Mouse (Mus musculus) lung, postnatal 0 days (tissue): ENCODE results near the gene Kcnt1. TPM values are rescaled to one million over a fixed set of nuclear protein-coding genes. Genes with fewer than 3 reads are reported as not detected.

Experiments used
- ATAC-seq: fragments of 200-750 bp; cut with Nextera tagmentation; 2 replicates; pipeline ENCODE4 v1.8.0; 2017; ENCODE audit warnings: moderate library complexity
- DNase-seq: peaks from one replicate; pipeline ENCODE4 v3.0.0-alpha.2; 2016; ENCODE audit warnings: low spot score
- H3K27ac ChIP-seq: fragments of 300-500 bp; sonication (generic); 2 replicates; pipeline ENCODE4 v1.5.1; 2014; ENCODE audit warnings: antibody characterized with exemption, mild to moderate bottlenecking, low read length, mixed read lengths
- H3K27me3 ChIP-seq: fragments of 300-500 bp; sonication (generic); replicated peaks from 2 replicates; pipeline ENCODE4 v1.6.1; 2014; ENCODE audit warnings: low read length, mixed read lengths; ENCODE audit not compliant: insufficient read depth
- H3K36me3 ChIP-seq: fragments of 300-500 bp; sonication (generic); 2 replicates; pipeline ENCODE4 v1.6.1; 2014; ENCODE audit warnings: low read length, mixed read lengths; ENCODE audit not compliant: insufficient read depth
- H3K4me1 ChIP-seq: fragments of 300-500 bp; sonication (generic); 2 replicates; pipeline ENCODE4 v1.6.1; 2014; ENCODE audit warnings: antibody characterized with exemption, low read depth, low read length, mixed read lengths; ENCODE audit not compliant: insufficient read depth
- H3K4me2 ChIP-seq: fragments of 300-500 bp; sonication (generic); replicated peaks from 2 replicates; pipeline ENCODE4 v1.6.1; 2014; ENCODE audit warnings: low read depth, mild to moderate bottlenecking, low read length, moderate library complexity, mixed read lengths
- H3K4me3 ChIP-seq: fragments of 300-500 bp; sonication (generic); 2 replicates; pipeline ENCODE4 v1.5.1; 2014; ENCODE audit warnings: low read depth, low read length
- H3K9ac ChIP-seq: fragments of 300-500 bp; sonication (generic); replicated peaks from 2 replicates; pipeline ENCODE4 v1.6.1; 2014; ENCODE audit warnings: low read depth, mild to moderate bottlenecking
- H3K9me3 ChIP-seq: fragments of 300-500 bp; sonication (generic); 2 replicates; pipeline ENCODE4 v1.6.1; 2016; ENCODE audit warnings: low read length, mixed read lengths
- CTCF ChIP-seq: IDR thresholded peaks from 2 replicates; pipeline ENCODE4 v1.5.1; 2016; ENCODE audit warnings: antibody characterized with exemption, mild to moderate bottlenecking
- EP300 ChIP-seq: IDR thresholded peaks from 2 replicates; pipeline ENCODE4 v1.6.1; 2016; ENCODE audit warnings: antibody characterized with exemption, mild to moderate bottlenecking, control low read depth
- WGBS: fragments of 180-500 bp; shearing (Covaris S2); extraction: QIAGEN DNeasy Blood & Tissue Kit; methylation state at CpG from one replicate; pipeline ENCODE4 v1.1.7; 2014; 5-methylcytosine and 5-hydroxymethylcytosine counted together
- polyA plus RNA-seq: library from polyadenylated mRNA; unstranded; fragments of >200 nt; fragmentation: Nextera tagmentation; extraction: Ambion mirVana; gene quantifications from 2 replicates; pipeline ENCODE4 v1.2.1, GENCODE M21; 2015

Kcnt1 gene
- polyA plus RNA-seq, 1 experiment from 2014 or later, result 0.21 TPM

GRCm38 (mm10) chr2:25852626-25853025 is 10.9 kb upstream of the Kcnt1 start:
- TF ChIP-seq EP300 (peak; percentile 63), CTCF (no peak)

DNA sequence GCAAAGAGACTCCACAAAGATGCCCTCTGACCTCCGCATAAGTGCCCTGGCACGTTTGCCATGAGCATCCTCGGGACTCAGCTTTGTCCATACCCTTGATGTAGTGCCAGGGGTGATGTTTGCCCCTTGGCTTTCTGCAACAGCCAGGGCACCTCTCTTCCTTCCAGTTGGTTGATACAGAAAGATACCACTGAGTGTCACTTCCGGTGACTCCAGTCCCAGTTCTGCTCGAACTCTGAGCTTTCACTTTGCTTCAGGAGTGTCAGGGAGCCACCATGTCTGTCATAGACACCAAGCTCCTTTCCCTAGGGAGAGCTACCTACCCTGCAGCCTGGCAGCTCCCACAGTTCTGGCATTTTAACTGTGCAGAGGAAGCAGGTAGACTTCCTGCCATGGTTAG is 9.5 kb upstream of the Kcnt1 start:
- H3K4me3 ChIP-seq, result no peak overlapping the region
- no peaks in the 10 kb centered on the region for H3K9me3 ChIP-seq
- no peak overlapping the region for H3K4me2 ChIP-seq
- H3K4me1 ChIP-seq, result 0 out of 2 replicates have a peak, but pooled peaks cover 3% of the 10 kb centered on the region
- ATAC-seq (no peak), DNase-seq (no peak)
- H3K36me3 ChIP-seq, result no peaks in the 10 kb centered on the region
- H3K27me3 ChIP-seq, result no peaks in the 10 kb centered on the region
- WGBS, result 68% methylated on average over 5 of the region's 5 CpGs
- H3K27ac ChIP-seq, result no peak overlapping the region
- TF ChIP-seq CTCF (no peak), EP300 (no peak)
- no peak overlapping the region for H3K9ac ChIP-seq

More at GRCm38 (mm10) chr2:25852626-25853025, 10.9 kb upstream of the Kcnt1 start:
- DNase-seq (peak; percentile 61), ATAC-seq (peak; percentile 86)
- H3K27me3 ChIP-seq, result no peaks in the 10 kb centered on the region
- 5% methylated on average over 3 of the region's 3 CpGs for WGBS
- H3K27ac ChIP-seq, result 0 out of 2 replicates have a peak overlapping the region, but pooled peaks have one; percentile 20
- no peaks in the 10 kb centered on the region for H3K36me3 ChIP-seq
- no peak overlapping the region for H3K4me2 ChIP-seq
- H3K9me3 ChIP-seq, result no peaks in the 10 kb centered on the region
- H3K4me1 ChIP-seq, result 0 out of 2 replicates have a peak, but pooled peaks cover 3% of the 10 kb centered on the region
- no peak overlapping the region for H3K9ac ChIP-seq
- no peak overlapping the region for H3K4me3 ChIP-seq

DNA sequence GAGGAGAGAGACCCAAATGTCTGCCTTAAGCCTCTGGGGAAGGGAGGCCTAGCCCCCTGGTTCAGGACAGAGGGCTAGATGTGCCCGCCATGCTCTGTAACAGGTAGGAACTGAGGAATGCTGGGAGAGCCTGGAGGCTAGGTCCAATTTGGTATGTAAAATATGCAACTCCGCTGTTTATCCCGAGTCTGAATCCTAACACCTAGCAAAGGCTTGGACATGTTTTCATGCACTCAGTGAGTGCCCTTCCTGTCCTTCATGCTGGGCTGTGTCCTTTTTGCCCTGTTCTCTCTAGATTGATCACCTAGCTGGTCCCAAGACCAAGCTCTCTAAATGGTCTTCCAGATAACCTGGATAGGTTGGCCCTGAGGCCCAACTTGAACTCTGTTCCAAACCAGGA is 3.6 kb upstream of the Kcnt1 start:
- no peak for ATAC-seq
- Histone ChIP-seq H3K4me2 (no peak overlapping the region), H3K27me3 (0 out of 2 replicates have a peak, but pooled peaks cover 4% of the 10 kb centered on the region), H3K9me3 (no peaks in the 10 kb centered on the region), H3K9ac (no peak overlapping the region), H3K4me1 (peaks cover 6% of the 10 kb centered on the region), H3K36me3 (no peaks in the 10 kb centered on the region), H3K4me3 (no peak overlapping the region), H3K27ac (no peak overlapping the region)
- no peak for DNase-seq
- TF ChIP-seq CTCF, result no peak
- no peak for TF ChIP-seq EP300
- 70% methylated on average over 3 of the region's 3 CpGs for WGBS

DNA sequence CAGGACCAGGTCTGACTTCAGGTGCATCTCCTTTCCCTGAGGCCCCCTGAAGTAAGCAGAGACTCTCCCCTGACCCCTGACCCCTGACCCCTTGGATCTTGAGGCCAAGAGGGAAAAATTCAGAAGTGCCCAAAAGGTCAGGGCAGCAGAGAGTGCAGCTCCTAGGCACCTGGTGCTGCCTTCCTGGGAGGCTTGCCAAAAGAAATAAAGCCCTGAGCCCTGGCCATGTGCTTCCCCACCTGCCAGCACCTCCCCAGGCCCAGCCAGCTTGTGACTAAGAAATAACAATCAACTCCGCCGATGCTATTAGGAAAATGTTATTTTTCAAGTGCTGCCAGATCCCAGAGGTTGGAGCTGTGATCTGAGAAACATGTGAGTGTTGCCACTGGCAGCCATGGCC is 1.5 kb upstream of the Kcnt1 start:
- ATAC-seq, result no peak
- Histone ChIP-seq H3K4me2 (no peak overlapping the region), H3K4me3 (no peak overlapping the region), H3K27me3 (peaks cover 8% of the 10 kb centered on the region; the same call in 1 of the 2 replicates), H3K36me3 (no peaks in the 10 kb centered on the region), H3K9ac (no peak overlapping the region), H3K9me3 (no peaks in the 10 kb centered on the region), H3K4me1 (peaks cover 6% of the 10 kb centered on the region), H3K27ac (no peak overlapping the region)
- DNase-seq, result no peak
- WGBS, result 61% methylated on average over 2 of the region's 2 CpGs
- no peak for TF ChIP-seq EP300
- no peak for TF ChIP-seq CTCF

DNA sequence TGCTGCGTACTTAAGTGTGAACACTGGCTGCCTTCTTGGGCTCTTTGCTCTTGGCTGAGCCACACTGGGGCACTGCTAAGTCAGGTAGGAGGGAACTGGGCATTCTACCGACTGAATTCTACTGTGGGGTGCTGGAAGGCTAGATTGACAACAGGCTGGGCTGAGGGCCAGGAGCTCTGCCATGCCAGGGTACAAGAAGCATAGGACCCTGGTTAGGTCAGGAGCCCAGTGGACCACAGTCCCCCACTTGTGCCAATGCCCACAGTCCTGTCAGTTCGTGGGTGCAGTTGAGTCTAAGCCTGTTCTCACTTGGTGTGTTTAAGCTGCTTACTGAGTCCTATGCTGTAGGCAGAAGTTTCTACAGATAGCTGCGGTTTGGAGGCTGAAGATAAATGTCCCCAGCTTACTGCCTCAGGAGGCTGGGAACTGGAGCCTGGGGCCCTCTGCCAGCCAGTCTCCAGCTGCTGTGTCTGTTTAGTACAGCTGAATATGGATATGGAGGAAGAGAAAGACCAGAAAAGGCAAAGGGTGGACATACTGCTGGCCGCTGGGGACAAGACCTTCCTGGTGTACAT is 751 bp upstream of the Kcnt1 start:
- 59% methylated on average over 5 of the region's 5 CpGs for WGBS
- Histone ChIP-seq H3K9ac (no peak overlapping the region), H3K4me1 (peaks cover 6% of the 10 kb centered on the region), H3K27me3 (peaks cover 8% of the 10 kb centered on the region; the same call in 1 of the 2 replicates), H3K36me3 (no peaks in the 10 kb centered on the region), H3K9me3 (no peaks in the 10 kb centered on the region), H3K4me3 (no peak overlapping the region), H3K4me2 (peak overlapping the region; percentile 68; the same call in 1 of the 2 replicates), H3K27ac (no peak overlapping the region)
- DNase-seq (no peak), ATAC-seq (no peak)
- TF ChIP-seq CTCF, result no peak
- no peak for TF ChIP-seq EP300

DNA sequence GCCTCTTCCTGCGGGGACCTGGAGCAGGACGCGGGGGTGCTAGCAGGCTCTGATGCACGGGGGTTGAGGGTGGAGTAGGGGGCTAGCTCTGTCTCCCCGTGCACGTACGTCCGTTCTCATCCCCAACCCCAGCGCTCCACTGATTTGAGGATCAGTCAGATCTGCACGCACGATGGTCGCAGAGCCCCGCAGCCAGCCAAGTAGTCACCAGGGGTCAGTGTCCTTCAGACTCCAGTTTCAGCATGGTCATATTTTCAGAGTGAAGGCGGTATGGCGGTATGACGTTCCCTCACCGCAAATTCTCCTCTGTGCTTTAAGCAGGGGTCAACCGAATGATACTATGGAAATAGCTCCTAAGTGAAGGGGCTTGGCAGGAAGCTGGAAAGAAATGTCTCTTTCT is 696 bp downstream of the Kcnt1 start:
- H3K36me3 ChIP-seq, result no peaks in the 10 kb centered on the region
- no peaks in the 10 kb centered on the region for H3K9me3 ChIP-seq
- H3K4me2 ChIP-seq, result peak overlapping the region; percentile 68
- ATAC-seq (no peak), DNase-seq (no peak)
- H3K9ac ChIP-seq, result no peak overlapping the region
- TF ChIP-seq EP300, result no peak
- peak; percentile 27; the same call in 1 of the 2 replicates for TF ChIP-seq CTCF
- peaks cover 6% of the 10 kb centered on the region for H3K4me1 ChIP-seq
- peaks cover 8% of the 10 kb centered on the region; the same call in 1 of the 2 replicates for H3K27me3 ChIP-seq
- peak overlapping the region; percentile 35; the same call in 1 of the 2 replicates for H3K4me3 ChIP-seq
- H3K27ac ChIP-seq, result no peak overlapping the region
- 4% methylated on average over 17 of the region's 18 CpGs for WGBS
